Mouse (Mus musculus) heart, postnatal 0 days (tissue): ENCODE measurements around the gene Ndnf. TPM values are rescaled to one million over a fixed set of nuclear protein-coding genes. Genes with fewer than 3 reads are reported as not detected.

ENCODE experiments used
- ATAC-seq: fragments of 200-750 bp; cut with Nextera tagmentation; 2 replicates; pipeline ENCODE4 v1.8.0; 2017; ENCODE audit warnings: low read depth, moderate number of reproducible peaks, moderate library complexity; ENCODE audit not compliant: insufficient read depth
- DNase-seq: peaks from one replicate; pipeline ENCODE4 v3.0.0-alpha.2; 2016; ENCODE audit warnings: low spot score
- H3K27ac ChIP-seq: fragments of 300-500 bp; sonication (generic); 2 replicates; pipeline ENCODE4 v1.5.1; 2014; ENCODE audit warnings: low read depth, mild to moderate bottlenecking
- H3K27me3 ChIP-seq: fragments of 300-500 bp; sonication (generic); 2 replicates; pipeline ENCODE4 v1.6.1; 2014; ENCODE audit warnings: low read length, mixed read lengths; ENCODE audit not compliant: control insufficient read depth, insufficient read depth
- H3K36me3 ChIP-seq: fragments of 300-500 bp; sonication (generic); replicated peaks from 2 replicates; pipeline ENCODE4 v1.6.1; 2014; ENCODE audit warnings: low read length, mixed read lengths; ENCODE audit not compliant: control insufficient read depth, insufficient read depth
- H3K4me1 ChIP-seq: fragments of 300-500 bp; sonication (generic); 2 replicates; pipeline ENCODE4 v1.6.1; 2014; ENCODE audit warnings: antibody characterized with exemption; ENCODE audit not compliant: control insufficient read depth, insufficient read depth
- H3K4me2 ChIP-seq: fragments of 300-500 bp; sonication (generic); 2 replicates; pipeline ENCODE4 v1.6.1; 2014; ENCODE audit warnings: low read depth, mild to moderate bottlenecking, low read length, moderate library complexity
- H3K4me3 ChIP-seq: fragments of 300-500 bp; sonication (generic); 2 replicates; pipeline ENCODE4 v1.5.1; 2014; ENCODE audit warnings: low read depth, low read length
- H3K9ac ChIP-seq: fragments of 300-500 bp; sonication (generic); replicated peaks from 2 replicates; pipeline ENCODE4 v1.6.1; 2014; ENCODE audit warnings: low read depth, low read length, mixed read lengths
- H3K9me3 ChIP-seq: fragments of 300-500 bp; sonication (generic); replicated peaks from 2 replicates; pipeline ENCODE4 v1.6.1; 2016; ENCODE audit warnings: low read length; ENCODE audit not compliant: control insufficient read depth
- CTCF ChIP-seq: IDR thresholded peaks from 2 replicates; pipeline ENCODE4 v1.5.1; 2016; ENCODE audit warnings: antibody characterized with exemption, control low read depth, low read depth
- EP300 ChIP-seq: IDR thresholded peaks from 2 replicates; pipeline ENCODE4 v1.6.1; 2016; ENCODE audit warnings: antibody characterized with exemption, low read depth
- WGBS: fragments of 180-500 bp; shearing (Covaris S2); extraction: QIAGEN DNeasy Blood & Tissue Kit; methylation state at CpG from one replicate; pipeline ENCODE4 v1.1.7; 2014; 5-methylcytosine and 5-hydroxymethylcytosine counted together
- polyA plus RNA-seq: library from polyadenylated mRNA; unstranded; fragments of >200 nt; fragmentation: Nextera tagmentation; extraction: Ambion mirVana; gene quantifications from 2 replicates; pipeline ENCODE4 v1.2.1, GENCODE M21; 2015
- total RNA-seq: library from RNA; depleted of rRNA; stranded (reverse); fragments of >200 nt; gene quantifications from 2 replicates; pipeline ENCODE4 v1.2.3, GENCODE M21; 2014; ENCODE audit warnings: low replicate concordance; rRNA removed

The Ndnf gene
- total RNA-seq (4.2 and 33.5 TPM in 2 replicates), polyA plus RNA-seq (1.4 and 2.3 TPM in 2 replicates)

- peak within 1 kb of the TSS; percentile 61 for H3K4me3 ChIP-seq
- peak; percentile 94 for ATAC-seq
- H3K4me2 ChIP-seq = peak within 1 kb of the TSS; percentile 96
- DNase-seq = peak; percentile 81
- H3K27ac ChIP-seq = peak within 1 kb of the TSS; percentile 68
- peak within 1 kb of the TSS; percentile 49 for H3K9ac ChIP-seq
- WGBS = 0% methylated on average over 29 of the region's 45 CpGs
- no peaks in the 10 kb centered on the region for H3K36me3 ChIP-seq
- no peaks in the 10 kb centered on the region for H3K4me1 ChIP-seq
- TF ChIP-seq EP300 (no peak), CTCF (no peak)
- H3K9me3 ChIP-seq = no peaks in the 10 kb centered on the region
- H3K27me3 ChIP-seq = 0 out of 2 replicates have a peak, but pooled peaks cover 7% of the 10 kb centered on the region
Observed at GRCm38 (mm10) chr6:65671451-65671850, at the start of gene Ndnf. Gene Ndnf (plus strand): TSS chr6:65671590.

- Histone ChIP-seq H3K9me3 (no peaks in the 10 kb centered on the region), H3K36me3 (no peaks in the 10 kb centered on the region), H3K9ac (no peak overlapping the region), H3K27ac (no peak overlapping the region), H3K27me3 (no peaks in the 10 kb centered on the region), H3K4me3 (no peak overlapping the region), H3K4me1 (0 out of 2 replicates have a peak, but pooled peaks cover 4% of the 10 kb centered on the region), H3K4me2 (no peak overlapping the region)
- 66% methylated on average over 3 of the region's 3 CpGs for WGBS
- no peak for ATAC-seq
- TF ChIP-seq CTCF (no peak), EP300 (no peak)
- DNase-seq = no peak
Observed at GRCm38 (mm10) chr6:65623016-65623715, 48.2 kb upstream of the Ndnf start.

GRCm38 (mm10) chr6:65630578-65630977, 40.8 kb upstream of the Ndnf start:
- H3K4me3 ChIP-seq = no peak overlapping the region
- no peaks in the 10 kb centered on the region for H3K9me3 ChIP-seq
- ATAC-seq = no peak
- no peak overlapping the region for H3K9ac ChIP-seq
- H3K27ac ChIP-seq = no peak overlapping the region
- no peaks in the 10 kb centered on the region for H3K27me3 ChIP-seq
- no peak for DNase-seq
- TF ChIP-seq EP300 = no peak
- TF ChIP-seq CTCF = no peak
- WGBS = 43% methylated on average over 2 of the region's 2 CpGs
- no peak overlapping the region for H3K4me2 ChIP-seq
- H3K4me1 ChIP-seq = no peaks in the 10 kb centered on the region
- no peaks in the 10 kb centered on the region for H3K36me3 ChIP-seq

- Histone ChIP-seq H3K36me3 (no peaks in the 10 kb centered on the region), H3K9me3 (no peaks in the 10 kb centered on the region), H3K27me3 (no peaks in the 10 kb centered on the region), H3K9ac (no peak overlapping the region), H3K4me1 (no peaks in the 10 kb centered on the region), H3K4me3 (no peak overlapping the region), H3K27ac (no peak overlapping the region), H3K4me2 (no peak overlapping the region)
- DNase-seq = no peak
- no peak for ATAC-seq
- no peak for TF ChIP-seq EP300
- TF ChIP-seq CTCF = no peak
- WGBS = 68% methylated on average over 5 of the region's 5 CpGs
Observed at GRCm38 (mm10) chr6:65632184-65632583, 39.2 kb upstream of the Ndnf start.

GRCm38 (mm10) chr6:65642431-65642830, 29.0 kb upstream of the Ndnf start:
- ATAC-seq (no peak), DNase-seq (no peak)
- no peaks in the 10 kb centered on the region for H3K36me3 ChIP-seq
- H3K27me3 ChIP-seq = no peaks in the 10 kb centered on the region
- H3K9ac ChIP-seq = no peak overlapping the region
- no peaks in the 10 kb centered on the region for H3K4me1 ChIP-seq
- no peak overlapping the region for H3K4me3 ChIP-seq
- H3K27ac ChIP-seq = no peak overlapping the region
- no peak for TF ChIP-seq EP300
- no peak for TF ChIP-seq CTCF
- no peak overlapping the region for H3K4me2 ChIP-seq
- peaks cover 13% of the 10 kb centered on the region for H3K9me3 ChIP-seq

- no peaks in the 10 kb centered on the region for H3K27me3 ChIP-seq
- peaks cover 4% of the 10 kb centered on the region for H3K9me3 ChIP-seq
- no peak overlapping the region for H3K27ac ChIP-seq
- no peak overlapping the region for H3K4me3 ChIP-seq
- DNase-seq (no peak), ATAC-seq (no peak)
- 74% methylated on average over 4 of the region's 4 CpGs for WGBS
- TF ChIP-seq EP300 = no peak
- no peak for TF ChIP-seq CTCF
- H3K4me1 ChIP-seq = no peaks in the 10 kb centered on the region
- no peak overlapping the region for H3K9ac ChIP-seq
- no peaks in the 10 kb centered on the region for H3K36me3 ChIP-seq
- no peak overlapping the region for H3K4me2 ChIP-seq
Observed at GRCm38 (mm10) chr6:65644110-65644509, 27.3 kb upstream of the Ndnf start.
